Mouse (Mus musculus): ENCODE results near the gene Camkmt. TPM values are rescaled to one million over a fixed set of nuclear protein-coding genes. Genes with fewer than 3 reads are reported as not detected.

The Camkmt gene
- polyA plus RNA-seq, 1 experiment from 2014 or later = 10.1 TPM

DNA sequence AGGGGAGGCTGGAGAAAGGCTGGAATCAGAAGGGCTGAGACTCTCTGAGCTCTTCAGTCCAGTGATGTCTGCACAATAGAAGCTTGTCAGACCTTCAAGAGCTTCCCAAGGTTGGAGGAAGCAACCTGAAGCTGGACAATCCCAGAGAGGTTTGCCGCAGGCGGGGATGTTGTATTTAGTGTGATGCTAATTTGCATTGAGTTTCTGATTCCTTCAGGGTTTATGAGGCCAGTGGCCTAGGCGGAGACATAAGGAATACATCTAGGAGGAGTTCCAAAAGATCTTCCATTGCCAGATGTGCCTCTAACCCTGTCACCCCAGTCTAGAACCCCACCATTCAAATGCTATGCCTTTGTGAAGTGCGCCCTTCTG is 416.7 kb downstream of the Camkmt start:
- no peak overlapping the region for H3K4me2 ChIP-seq (ENCODE audit: low read depth, low read length)
- no peak for ATAC-seq (ENCODE audit: low read depth)
- no peak overlapping the region for H3K27ac ChIP-seq (replicated peaks; ENCODE audit: low read depth, low read length)
- no peak overlapping the region for H3K4me3 ChIP-seq (ENCODE audit: low read depth, low read length)
- peaks cover 5% of the 10 kb centered on the region; the same call in 1 of the 2 replicates for H3K9me3 ChIP-seq (ENCODE audit: control insufficient read depth, low read length)
- no peak overlapping the region for H3K9ac ChIP-seq (ENCODE audit: low read depth, low read length)
- H3K4me1 ChIP-seq (ENCODE audit: control insufficient read depth, insufficient read depth, low read length) = no peaks in the 10 kb centered on the region
- no peaks in the 10 kb centered on the region for H3K36me3 ChIP-seq (ENCODE audit: control insufficient read depth, insufficient read depth, low read length)
- no peaks in the 10 kb centered on the region for H3K27me3 ChIP-seq (replicated peaks; ENCODE audit: control insufficient read depth, insufficient read depth, low read length)
- WGBS = 78% methylated on average over 4 of the region's 4 CpGs
- no peak for DNase-seq (ENCODE audit: low spot score)

Other genes with a start within 250 kb of the Camkmt start
- 72.6 and 73.7 TPM in 2 replicates for gene Ppm1b, start 133.8 kb upstream of the Camkmt start, polyA plus RNA-seq (2014; fragmentation: Nextera tagmentation; extraction: Ambion mirVana)
- 0.32 and 0.35 TPM in 2 replicates for gene Slc3a1, start 62.2 kb upstream of the Camkmt start, polyA plus RNA-seq (2014; fragmentation: Nextera tagmentation; extraction: Ambion mirVana)
- 46.3 and 58.3 TPM in 2 replicates for gene Prepl, start 311 bp upstream of the Camkmt start, polyA plus RNA-seq (2014; fragmentation: Nextera tagmentation; extraction: Ambion mirVana)

All from embryonic facial prominence, embryonic 14.5 days (tissue).